Mouse (Mus musculus) kidney, postnatal 0 days (tissue): Measurements from ENCODE around the gene Btbd9. TPM values are rescaled to one million over a fixed set of nuclear protein-coding genes. Genes with fewer than 3 reads are reported as not detected.

Experiments used
- ATAC-seq: fragments of 200-750 bp; cut with Nextera tagmentation; replicated peaks from 2 replicates; pipeline ENCODE4 v1.8.0; 2017; ENCODE audit warnings: low read depth, moderate number of reproducible peaks, moderate TSS enrichment, moderate library complexity; ENCODE audit not compliant: low FRiP score
- DNase-seq: peaks from one replicate; pipeline ENCODE4 v3.0.0-alpha.2; 2016; ENCODE audit warnings: low spot score
- H3K27ac ChIP-seq: fragments of 300-500 bp; sonication (generic); 2 replicates; pipeline ENCODE4 v1.5.1; 2014; ENCODE audit warnings: mild to moderate bottlenecking
- H3K27me3 ChIP-seq: fragments of 300-500 bp; sonication (generic); 2 replicates; pipeline ENCODE4 v1.6.1; 2014; ENCODE audit warnings: low read length, mixed read lengths; ENCODE audit not compliant: insufficient read depth
- H3K36me3 ChIP-seq: fragments of 300-500 bp; sonication (generic); 2 replicates; pipeline ENCODE4 v1.6.1; 2014; ENCODE audit warnings: low read length, mixed read lengths; ENCODE audit not compliant: insufficient read depth
- H3K4me1 ChIP-seq: fragments of 300-500 bp; sonication (generic); replicated peaks from 2 replicates; pipeline ENCODE4 v1.6.1; 2014; ENCODE audit warnings: antibody characterized with exemption, low read length, mixed read lengths; ENCODE audit not compliant: insufficient read depth
- H3K4me2 ChIP-seq: fragments of 300-500 bp; sonication (generic); 2 replicates; pipeline ENCODE4 v1.6.1; 2014; ENCODE audit warnings: mild to moderate bottlenecking, low read length, moderate library complexity, mixed read lengths
- H3K4me3 ChIP-seq: fragments of 300-500 bp; sonication (generic); replicated peaks from 2 replicates; pipeline ENCODE4 v1.5.1; 2014; ENCODE audit warnings: low read depth, low read length
- H3K9ac ChIP-seq: fragments of 300-500 bp; sonication (generic); 2 replicates; pipeline ENCODE4 v1.6.1; 2014; ENCODE audit warnings: low read depth, low read length
- H3K9me3 ChIP-seq: fragments of 300-500 bp; sonication (generic); replicated peaks from 2 replicates; pipeline ENCODE4 v1.6.1; 2016; ENCODE audit warnings: low read length, inconsistent platforms, mixed read lengths
- CTCF ChIP-seq: IDR thresholded peaks from 2 replicates; pipeline ENCODE4 v1.5.1; 2016; ENCODE audit warnings: antibody characterized with exemption, low read depth, mild to moderate bottlenecking, moderate library complexity
- WGBS: fragments of 180-500 bp; shearing (Covaris S2); extraction: QIAGEN DNeasy Blood & Tissue Kit; methylation state at CpG from one replicate; pipeline ENCODE4 v1.1.7; 2014; 5-methylcytosine and 5-hydroxymethylcytosine counted together
- polyA plus RNA-seq: library from polyadenylated mRNA; unstranded; fragments of >200 nt; fragmentation: Nextera tagmentation; extraction: Ambion mirVana; gene quantifications from 2 replicates; pipeline ENCODE4 v1.2.1, GENCODE M21; 2015

Gene Btbd9
- polyA plus RNA-seq, 1 experiment from 2014 or later, result 41.1 TPM

DNA sequence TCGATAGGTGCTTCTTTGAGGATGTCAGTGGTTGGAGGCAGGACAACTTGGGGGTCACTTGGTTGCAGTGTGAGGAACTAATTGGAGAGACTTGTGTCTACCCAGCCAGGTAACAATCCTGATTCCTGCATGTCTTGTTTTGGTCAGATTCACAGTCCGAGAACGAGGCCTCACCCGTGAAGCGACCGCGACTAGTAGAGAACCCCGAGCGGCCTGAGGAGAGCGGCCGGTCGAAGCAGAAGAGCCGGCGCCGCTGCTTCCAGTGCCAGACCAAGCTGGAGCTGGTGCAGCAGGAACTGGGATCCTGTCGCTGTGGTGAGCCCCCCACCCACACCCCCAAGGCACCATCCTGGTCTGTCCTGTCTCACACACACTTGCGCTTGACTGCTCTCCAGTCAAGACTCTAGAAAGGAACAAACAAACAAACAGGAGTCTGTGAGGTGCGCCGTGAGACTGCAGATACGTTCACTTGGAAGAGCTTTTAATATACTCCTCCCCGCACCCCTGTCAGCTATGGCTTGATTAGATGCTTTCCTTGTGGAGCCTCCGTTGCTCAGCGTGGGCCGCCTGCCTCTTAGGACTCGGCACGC lies 383.8 kb downstream of the Btbd9 start:
- Histone ChIP-seq H3K36me3 (0 out of 2 replicates have a peak, but pooled peaks cover 5% of the 10 kb centered on the region), H3K27me3 (no peaks in the 10 kb centered on the region), H3K4me3 (no peak overlapping the region), H3K9me3 (no peaks in the 10 kb centered on the region), H3K4me2 (no peak overlapping the region), H3K27ac (no peak overlapping the region), H3K9ac (no peak overlapping the region), H3K4me1 (peaks cover 44% of the 10 kb centered on the region)
- DNase-seq, result no peak
- no peak for ATAC-seq
- 80% methylated on average over 26 of the region's 26 CpGs for WGBS
- no peak for TF ChIP-seq CTCF

DNA sequence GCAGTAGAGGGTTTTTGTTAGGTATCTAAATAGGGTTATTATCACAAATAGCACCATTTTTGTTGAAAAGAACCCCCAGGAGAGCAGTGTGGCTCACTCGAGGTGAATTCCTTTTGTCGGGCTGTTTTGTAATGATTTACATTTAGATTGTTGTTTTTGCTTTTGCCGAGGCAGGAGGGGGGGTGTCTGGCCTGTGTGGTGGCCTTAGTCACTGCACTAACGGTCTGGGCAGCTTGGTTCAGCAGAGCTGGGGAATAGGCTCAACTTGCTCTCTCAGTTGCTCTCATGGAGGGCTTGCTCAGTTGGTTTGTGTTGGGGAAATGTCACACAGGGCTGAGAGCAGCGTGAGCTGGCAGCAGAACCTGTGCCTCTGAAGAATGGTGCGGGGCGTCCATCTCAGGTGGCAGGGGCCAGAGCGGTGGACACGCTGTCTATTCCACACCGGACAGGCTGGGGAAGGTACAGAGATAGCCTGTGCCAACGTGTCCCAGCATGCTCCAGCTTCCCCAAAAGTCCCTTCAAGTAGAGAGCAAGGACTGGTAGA lies 385.1 kb downstream of the Btbd9 start:
- no peak overlapping the region for H3K27ac ChIP-seq
- H3K9ac ChIP-seq, result no peak overlapping the region
- TF ChIP-seq CTCF, result no peak
- ATAC-seq, result no peak
- H3K4me3 ChIP-seq, result no peak overlapping the region
- H3K36me3 ChIP-seq, result 0 out of 2 replicates have a peak, but pooled peaks cover 5% of the 10 kb centered on the region
- WGBS, result 58% methylated on average over 11 of the region's 11 CpGs
- no peaks in the 10 kb centered on the region for H3K27me3 ChIP-seq
- no peak for DNase-seq
- no peaks in the 10 kb centered on the region for H3K9me3 ChIP-seq
- no peak overlapping the region for H3K4me2 ChIP-seq
- H3K4me1 ChIP-seq, result peaks cover 37% of the 10 kb centered on the region

GRCm38 (mm10) chr17:30188031-30188981 lies 388.0 kb downstream of the Btbd9 start:
- H3K4me1 ChIP-seq, result peaks cover 33% of the 10 kb centered on the region
- H3K9ac ChIP-seq, result no peak overlapping the region
- TF ChIP-seq CTCF, result no peak
- H3K27me3 ChIP-seq, result no peaks in the 10 kb centered on the region
- DNase-seq (no peak), ATAC-seq (no peak)
- no peak overlapping the region for H3K4me2 ChIP-seq
- H3K4me3 ChIP-seq, result no peak overlapping the region
- peak overlapping the region; percentile 57; the same call in 1 of the 2 replicates for H3K27ac ChIP-seq
- 28% methylated on average over 20 of the region's 20 CpGs for WGBS
- H3K9me3 ChIP-seq, result no peaks in the 10 kb centered on the region
- H3K36me3 ChIP-seq, result 0 out of 2 replicates have a peak, but pooled peaks cover 5% of the 10 kb centered on the region

GRCm38 (mm10) chr17:30187581-30187980 lies 388.7 kb downstream of the Btbd9 start:
- Histone ChIP-seq H3K9me3 (no peaks in the 10 kb centered on the region), H3K27me3 (no peaks in the 10 kb centered on the region), H3K4me1 (peaks cover 33% of the 10 kb centered on the region), H3K9ac (no peak overlapping the region), H3K27ac (0 out of 2 replicates have a peak overlapping the region, but pooled peaks have one; percentile 57), H3K4me2 (no peak overlapping the region), H3K36me3 (0 out of 2 replicates have a peak, but pooled peaks cover 2% of the 10 kb centered on the region), H3K4me3 (no peak overlapping the region)
- WGBS, result 50% methylated on average over 5 of the region's 5 CpGs
- TF ChIP-seq CTCF, result no peak
- DNase-seq, result no peak
- no peak for ATAC-seq

DNA sequence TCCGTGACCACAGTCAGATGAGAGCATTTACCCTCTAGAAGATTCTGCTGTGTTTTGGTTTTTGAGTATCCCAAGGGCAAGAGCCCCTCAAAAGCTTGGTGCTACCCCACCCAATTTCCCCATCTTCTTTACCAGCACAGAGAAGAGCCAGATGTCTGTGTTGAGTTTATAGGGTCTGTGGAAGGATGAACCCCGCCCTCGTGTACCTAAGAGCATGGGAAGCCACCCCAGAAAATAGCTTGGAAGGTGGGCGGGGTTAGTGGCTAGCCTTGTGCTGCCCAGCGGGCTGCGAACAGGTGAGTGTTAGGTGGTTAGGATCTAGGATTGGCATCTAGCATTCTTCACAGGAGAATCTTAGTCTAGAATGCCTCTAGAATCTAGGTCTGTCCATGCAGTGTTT lies 389.1 kb downstream of the Btbd9 start:
- Histone ChIP-seq H3K27me3 (no peaks in the 10 kb centered on the region), H3K36me3 (no peaks in the 10 kb centered on the region), H3K9ac (no peak overlapping the region), H3K4me3 (no peak overlapping the region), H3K9me3 (no peaks in the 10 kb centered on the region), H3K27ac (no peak overlapping the region), H3K4me2 (no peak overlapping the region), H3K4me1 (peaks cover 33% of the 10 kb centered on the region)
- DNase-seq (no peak), ATAC-seq (no peak)
- no peak for TF ChIP-seq CTCF
- WGBS, result 84% methylated on average over 6 of the region's 6 CpGs

DNA sequence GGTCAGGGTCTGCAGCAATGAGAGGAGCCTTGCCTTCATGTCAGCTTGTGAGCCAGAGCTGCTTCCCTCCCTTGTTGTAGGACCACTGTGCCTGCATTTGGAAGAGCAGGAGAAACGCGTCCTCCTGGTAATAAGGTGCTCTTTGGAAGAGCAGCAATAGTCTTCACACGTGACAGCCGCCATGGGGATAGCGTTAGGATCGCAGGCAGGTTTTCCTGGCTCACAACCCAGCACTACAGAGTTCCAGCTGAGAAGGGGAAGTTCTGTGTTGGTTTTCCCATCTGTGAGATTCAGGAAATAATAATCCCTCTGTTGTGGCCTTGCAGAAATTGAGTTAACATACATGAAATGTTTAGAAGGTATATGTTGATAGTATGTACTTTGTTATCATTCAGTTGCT lies 392.7 kb downstream of the Btbd9 start:
- TF ChIP-seq CTCF, result no peak
- H3K4me3 ChIP-seq, result no peak overlapping the region
- H3K27ac ChIP-seq, result no peak overlapping the region
- no peaks in the 10 kb centered on the region for H3K27me3 ChIP-seq
- WGBS, result 92% methylated on average over 6 of the region's 6 CpGs
- no peak overlapping the region for H3K4me2 ChIP-seq
- DNase-seq, result no peak
- H3K9ac ChIP-seq, result no peak overlapping the region
- ATAC-seq, result no peak
- no peaks in the 10 kb centered on the region for H3K9me3 ChIP-seq
- H3K36me3 ChIP-seq, result no peaks in the 10 kb centered on the region
- H3K4me1 ChIP-seq, result peaks cover 8% of the 10 kb centered on the region
